In genomic region chr4:118035090-118035489, GRCm38 (mm10) we compare ENCODE assay signal across 18 mouse cellular contexts.
DNase-seq lines count a peak whose midpoint lies in the region; ATAC-seq and TF ChIP-seq lines count a peak whose summit lies in the region.
"Had no signal": no experiment of that assay in that cellular context is flagged by ENCODE, and none has a peak within 500 bp of the region (broad histone marks: within the 10 kb centered on the region; RNA-seq: fewer than 3 reads in every experiment).

No protein-coding gene starts in this region.

- H3K9ac ChIP-seq in midbrain, embryonic 11.5 days (ENCODE audit: low read length): no peak overlapping the region
- no peak overlapping the region for H3K9ac ChIP-seq in midbrain, embryonic 16.5 days (ENCODE audit: low read depth, low read length)
- H3K9ac ChIP-seq in MEL (ENCODE audit: control insufficient read depth, low read depth, low read length, poor library complexity, severe bottlenecking): no peak overlapping the region
- H3K9ac ChIP-seq in forebrain, embryonic 16.5 days (replicated peaks; ENCODE audit: low read depth, low read length): no peak overlapping the region
- H3K9ac ChIP-seq: embryonic facial prominence, embryonic 15.5 days; forebrain, embryonic 12.5 days; heart, embryonic 13.5 days; kidney, embryonic 15.5 days; midbrain, embryonic 13.5 days; stomach, embryonic 15.5 days had no signal

- no peak; the same call in 1 of the 2 replicates for TF ChIP-seq RAD21 in MEL (IDR thresholded peaks at IDR 0.05; ENCODE audit: low read depth, low read length)

- TF ChIP-seq EP300 in MEL (IDR thresholded peaks at IDR 0.05; ENCODE audit: low read depth in 1 of 2, low read length in 2 of 2): no peak

- H3K4me3 ChIP-seq in kidney, adult 2 months (ENCODE audit: insufficient read depth, low read depth, low read length): no peak overlapping the region
- no peak overlapping the region for H3K4me3 ChIP-seq in midbrain, embryonic 11.5 days (ENCODE audit: low read depth, low read length)
- no peak overlapping the region for H3K4me3 ChIP-seq in midbrain, embryonic 16.5 days (ENCODE audit: low read depth, low read length)
- no peak overlapping the region for H3K4me3 ChIP-seq in MEL (ENCODE audit: control insufficient read depth in 1 of 2, insufficient read depth in 1 of 2, low read depth in 2 of 2, low read length in 2 of 2)
- H3K4me3 ChIP-seq in forebrain, embryonic 16.5 days (replicated peaks; ENCODE audit: low read length): no peak overlapping the region
- H3K4me3 ChIP-seq: embryonic facial prominence, embryonic 15.5 days; forebrain, embryonic 12.5 days; heart, embryonic 13.5 days; kidney, embryonic 15.5 days; left cerebral cortex, adult 2 months; limb, embryonic 10.5 days; midbrain, embryonic 13.5 days; stomach, embryonic 15.5 days had no signal

- H3K27ac ChIP-seq in kidney, adult 2 months (ENCODE audit: insufficient read depth, low read depth, low read length): no peak overlapping the region
- no peak overlapping the region for H3K27ac ChIP-seq in midbrain, embryonic 11.5 days (ENCODE audit: low read depth, low read length)
- H3K27ac ChIP-seq in midbrain, embryonic 16.5 days (ENCODE audit: low read length): no peak overlapping the region
- no peak overlapping the region for H3K27ac ChIP-seq in MEL (ENCODE audit: control insufficient read depth, low read depth, low read length)
- H3K27ac ChIP-seq in forebrain, embryonic 16.5 days (ENCODE audit: low read length): no peak overlapping the region
- H3K27ac ChIP-seq: embryonic facial prominence, embryonic 15.5 days; forebrain, embryonic 12.5 days; heart, embryonic 13.5 days; kidney, embryonic 15.5 days; left cerebral cortex, adult 2 months; limb, embryonic 10.5 days; macrophage; midbrain, embryonic 13.5 days; stomach, embryonic 15.5 days had no signal

- no peak for DNase-seq in kidney, adult 2 months
- DNase-seq in kidney, postnatal 36 days: no peak
- peak; percentile 2 for DNase-seq in midbrain, embryonic 11.5 days (ENCODE audit: low spot score, missing footprints)
- peak; percentile 23 for DNase-seq in MEL (ENCODE audit: low read depth, low spot score)
- no peak for DNase-seq in neural tube, embryonic 10.5 days (ENCODE audit: extremely low spot score, low spot score)
- DNase-seq: cerebellum, postnatal 10 days; thymus, postnatal 14 days had no signal

- no peak for TF ChIP-seq POLR2A in kidney, adult 2 months (IDR thresholded peaks at IDR 0.05; ENCODE audit: low read depth, low read length)
- TF ChIP-seq POLR2A in MEL (IDR thresholded peaks at IDR 0.05; ENCODE audit: control insufficient read depth in 1 of 2, insufficient read depth in 1 of 2, low read depth in 1 of 2, low read length in 2 of 2, poor library complexity in 1 of 2): no peak

- ATAC-seq in midbrain, embryonic 11.5 days (ENCODE audit: low FRiP score): no peak
- no peak for ATAC-seq in midbrain, embryonic 16.5 days
- no peak for ATAC-seq in forebrain, embryonic 16.5 days
- ATAC-seq: midbrain, embryonic 13.5 days had no signal

- H3K79me2 ChIP-seq in MEL (ENCODE audit: control insufficient read depth, insufficient read depth, low read length, poor library complexity): no peaks in the 10 kb centered on the region

- 94% methylated on average over 2 of the region's 2 CpGs for WGBS in kidney, adult 2 months
- WGBS in midbrain, embryonic 11.5 days: 90% methylated on average over 2 of the region's 2 CpGs
- WGBS in midbrain, embryonic 16.5 days: 96% methylated on average over 2 of the region's 2 CpGs
- 90% methylated on average over 2 of the region's 2 CpGs for WGBS in forebrain, embryonic 16.5 days

- H3K4me2 ChIP-seq in midbrain, embryonic 11.5 days: no peak overlapping the region
- H3K4me2 ChIP-seq in midbrain, embryonic 16.5 days (ENCODE audit: low read length): no peak overlapping the region
- no peak overlapping the region for H3K4me2 ChIP-seq in forebrain, embryonic 16.5 days (ENCODE audit: low read length)
- H3K4me2 ChIP-seq: embryonic facial prominence, embryonic 15.5 days; forebrain, embryonic 12.5 days; heart, embryonic 13.5 days; kidney, embryonic 15.5 days; midbrain, embryonic 13.5 days; stomach, embryonic 15.5 days had no signal

- peaks cover 12% of the 10 kb centered on the region for H3K4me1 ChIP-seq in kidney, adult 2 months (ENCODE audit: control insufficient read depth, insufficient read depth, low read length)
- H3K4me1 ChIP-seq in midbrain, embryonic 11.5 days (ENCODE audit: control insufficient read depth, insufficient read depth, low read length): peaks cover under 1% of the 10 kb centered on the region; the same call in 1 of the 2 replicates
- H3K4me1 ChIP-seq in midbrain, embryonic 16.5 days (ENCODE audit: control insufficient read depth, insufficient read depth, low read length): peaks cover 4% of the 10 kb centered on the region; the same call in 1 of the 2 replicates
- no peaks in the 10 kb centered on the region for H3K4me1 ChIP-seq in MEL (ENCODE audit: control insufficient read depth in 1 of 2, insufficient read depth in 2 of 2, low read length in 2 of 2)
- H3K4me1 ChIP-seq in forebrain, embryonic 16.5 days (replicated peaks; ENCODE audit: control insufficient read depth, insufficient read depth, low read length): peaks cover 19% of the 10 kb centered on the region

- H3K27me3 ChIP-seq in kidney, adult 2 months (replicated peaks; ENCODE audit: control insufficient read depth, insufficient read depth, low read length): no peaks in the 10 kb centered on the region
- H3K27me3 ChIP-seq in midbrain, embryonic 11.5 days (ENCODE audit: control insufficient read depth, insufficient read depth, low read length): no peaks in the 10 kb centered on the region
- no peaks in the 10 kb centered on the region for H3K27me3 ChIP-seq in midbrain, embryonic 16.5 days (ENCODE audit: control insufficient read depth, insufficient read depth, low read depth, low read length)
- no peaks in the 10 kb centered on the region for H3K27me3 ChIP-seq in MEL (ENCODE audit: control insufficient read depth in 1 of 2, insufficient read depth in 2 of 2, low read length in 2 of 2)
- no peaks in the 10 kb centered on the region for H3K27me3 ChIP-seq in forebrain, embryonic 16.5 days (replicated peaks; ENCODE audit: control insufficient read depth, insufficient read depth, low read length)
- H3K27me3 ChIP-seq: embryonic facial prominence, embryonic 15.5 days; forebrain, embryonic 12.5 days; heart, embryonic 13.5 days; kidney, embryonic 15.5 days; midbrain, embryonic 13.5 days; stomach, embryonic 15.5 days had no signal

- peak; percentile 32; the same call in 1 of the 2 replicates for TF ChIP-seq CTCF in kidney, adult 2 months (conservative IDR thresholded peaks at IDR 0.05; ENCODE audit: insufficient read depth, insufficient read length, low read depth, low read length)
- TF ChIP-seq CTCF in MEL (IDR thresholded peaks at IDR 0.05 in 2 of 3, conservative IDR thresholded peaks at IDR 0.05 in 1 of 3; ENCODE audit: control insufficient read depth in 1 of 3, insufficient read depth in 1 of 3, low read depth in 2 of 3, low read length in 3 of 3, poor library complexity in 1 of 3, severe bottlenecking in 1 of 3): peak; percentile 35 to 57 (median 38)

- no peaks in the 10 kb centered on the region for H3K36me3 ChIP-seq in kidney, adult 2 months (ENCODE audit: control insufficient read depth, insufficient read depth, low read length)
- H3K36me3 ChIP-seq in midbrain, embryonic 11.5 days (ENCODE audit: control insufficient read depth, insufficient read depth, low read length): no peaks in the 10 kb centered on the region
- H3K36me3 ChIP-seq in midbrain, embryonic 16.5 days (ENCODE audit: control insufficient read depth, insufficient read depth, low read length): no peaks in the 10 kb centered on the region
- no peaks in the 10 kb centered on the region for H3K36me3 ChIP-seq in MEL (ENCODE audit: control insufficient read depth in 1 of 2, insufficient read depth in 2 of 2, low read length in 2 of 2)
- H3K36me3 ChIP-seq in forebrain, embryonic 16.5 days (ENCODE audit: control insufficient read depth, insufficient read depth): no peaks in the 10 kb centered on the region
- H3K36me3 ChIP-seq: embryonic facial prominence, embryonic 15.5 days; forebrain, embryonic 12.5 days; heart, embryonic 13.5 days; kidney, embryonic 15.5 days; limb, embryonic 10.5 days; midbrain, embryonic 13.5 days; stomach, embryonic 15.5 days had no signal

- H3K9me3 ChIP-seq in midbrain, embryonic 11.5 days (ENCODE audit: control insufficient read depth, low read length): no peaks in the 10 kb centered on the region
- no peaks in the 10 kb centered on the region for H3K9me3 ChIP-seq in midbrain, embryonic 16.5 days (replicated peaks; ENCODE audit: control insufficient read depth, low read length, poor library complexity, severe bottlenecking)
- no peaks in the 10 kb centered on the region for H3K9me3 ChIP-seq in MEL (replicated peaks; ENCODE audit: insufficient read depth, low read length)
- H3K9me3 ChIP-seq in forebrain, embryonic 16.5 days (ENCODE audit: control insufficient read depth, low read length): no peaks in the 10 kb centered on the region
- H3K9me3 ChIP-seq: embryonic facial prominence, embryonic 15.5 days; forebrain, embryonic 12.5 days; heart, embryonic 13.5 days; kidney, embryonic 15.5 days; limb, embryonic 10.5 days; midbrain, embryonic 13.5 days; stomach, embryonic 15.5 days had no signal

TF ChIP-seq in MEL, 35 proteins besides CTCF, POLR2A, EP300 and RAD21:
- peak; percentile 51 for TF ChIP-seq SMC3 (IDR thresholded peaks at IDR 0.05; ENCODE audit: low read depth, low read length)
- no peak for TF ChIP-seq CHD1 (IDR thresholded peaks at IDR 0.05; ENCODE audit: low read depth, low read length)

Comparison
In these comparisons a context has a peak if more than half of its experiments do, and no peak if none do; other contexts are left out.
1. DNase-seq: peak in midbrain, embryonic 11.5 days (single experiment) and MEL (single experiment); none in kidney, adult 2 months (single experiment), kidney, postnatal 36 days (0 of 2) and neural tube, embryonic 10.5 days (single experiment).